Mouse (Mus musculus): Measurements from ENCODE around the gene 4930435E12Rik. TPM values are rescaled to one million over a fixed set of nuclear protein-coding genes. Genes with fewer than 3 reads are reported as not detected.
A peak's percentile ranks its signal among the peaks of the same experiment; 100 is the strongest.
"Not testable (repeated sequence)": the region's sequence is repeated elsewhere in the genome, so short reads cannot be mapped to it uniquely, and the experiment has no call there.

Gene 4930435E12Rik
- not detected in 2 replicates for total RNA-seq (2021)
- long read RNA-seq, experiment 1, result 0 reads
- long read RNA-seq, experiment 2, result 0 reads

DNA sequence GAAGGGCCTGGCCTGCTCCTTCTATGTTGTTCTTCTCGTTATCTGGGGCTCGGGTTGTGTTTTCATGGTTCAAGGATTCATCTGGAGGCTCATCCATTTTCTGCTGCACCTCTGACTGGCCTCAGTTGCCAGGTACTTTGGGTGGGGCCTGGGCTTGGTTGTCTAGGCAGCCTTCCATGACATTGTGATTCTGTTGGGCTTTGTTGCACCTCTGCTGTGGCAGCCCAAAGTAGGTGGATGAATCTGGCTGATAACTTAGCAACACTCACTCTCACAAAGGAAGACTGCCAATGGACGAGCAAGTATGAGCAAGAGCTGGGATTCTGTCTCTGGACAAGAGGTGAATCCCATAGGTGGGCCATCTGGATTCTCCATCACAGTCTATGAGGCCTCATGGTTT is at the start of gene 4930435E12Rik:
Gene 4930435E12Rik, minus strand, starts transcription at position 101 of the 400 bp plus-strand sequence.
- no peak for DNase-seq

DNA sequence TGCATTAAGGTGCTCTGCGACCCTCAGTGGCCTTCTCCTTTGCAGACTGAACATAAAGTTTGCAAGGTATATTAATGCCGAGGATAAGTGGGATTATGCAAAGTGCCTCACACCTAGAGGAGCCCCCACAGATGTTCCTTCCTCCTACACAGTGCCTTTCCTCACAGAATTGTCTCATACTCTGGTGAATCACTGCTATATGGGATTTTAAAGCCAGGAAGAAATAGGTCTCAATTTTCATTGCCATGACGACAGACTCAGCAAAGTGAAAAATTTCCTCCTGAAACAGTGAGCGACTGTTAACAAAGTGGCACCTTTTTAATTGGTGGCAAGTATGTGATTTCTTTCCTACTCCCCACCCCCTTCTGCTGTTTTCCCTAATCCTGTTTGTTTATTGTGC is 45.9 kb upstream of the 4930435E12Rik start:
- DNase-seq, result no peak

GRCm38 (mm10) chr16:38873231-38873630 is 44.7 kb upstream of the 4930435E12Rik start:
- DNase-seq, result no peak

GRCm38 (mm10) chr16:38864358-38864757 is 35.8 kb upstream of the 4930435E12Rik start:
- DNase-seq, result no peak

DNA sequence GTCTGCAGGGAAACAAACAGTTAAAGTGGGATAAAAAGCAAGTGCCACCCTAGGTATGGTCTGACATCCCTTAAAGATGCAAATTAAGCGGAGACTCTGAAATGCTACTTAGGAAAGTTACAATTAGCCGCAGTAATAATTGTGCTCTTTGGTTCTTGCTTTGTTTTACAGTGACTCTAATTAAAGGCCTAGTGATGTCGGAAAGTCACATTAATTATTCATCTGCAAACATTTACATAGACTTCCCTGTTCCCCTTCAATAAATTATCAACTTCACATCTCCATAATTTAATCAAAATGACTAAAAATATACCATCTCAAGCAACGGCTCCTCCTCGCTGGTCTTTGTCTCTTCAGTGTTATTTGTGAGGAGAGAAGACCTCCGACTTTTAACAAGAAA is 32.0 kb upstream of the 4930435E12Rik start:
- no peak for DNase-seq

DNA sequence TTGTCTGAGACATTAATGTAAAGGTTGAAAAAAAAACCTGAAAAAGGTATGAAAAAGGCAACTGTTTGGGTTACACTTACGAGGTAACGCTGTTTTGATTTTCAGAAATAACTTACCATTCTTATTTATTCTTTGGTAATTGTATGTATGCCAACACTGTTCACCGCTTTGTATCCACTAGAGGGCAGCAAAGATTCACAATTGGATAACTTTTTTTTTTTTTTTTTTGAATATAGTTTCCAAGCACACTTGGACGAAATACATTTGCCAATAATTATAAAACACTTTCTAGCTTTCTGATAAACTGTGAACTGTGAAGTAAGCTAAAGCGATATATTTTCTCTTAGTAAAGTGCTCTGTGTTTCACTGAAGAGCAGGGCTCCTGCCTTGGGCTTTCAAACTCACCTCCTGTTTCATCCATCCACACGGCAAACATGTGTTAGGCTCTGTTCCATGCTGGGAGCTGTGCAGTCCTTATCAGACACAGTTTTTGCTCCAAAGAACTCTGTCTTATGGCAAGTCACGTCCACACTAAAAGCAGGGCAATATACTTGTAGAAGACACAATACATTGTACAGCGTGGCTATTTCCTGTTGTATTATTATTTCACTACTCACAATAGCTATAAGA is 29.7 kb upstream of the 4930435E12Rik start:
- DNase-seq, result peak; percentile 18

DNA sequence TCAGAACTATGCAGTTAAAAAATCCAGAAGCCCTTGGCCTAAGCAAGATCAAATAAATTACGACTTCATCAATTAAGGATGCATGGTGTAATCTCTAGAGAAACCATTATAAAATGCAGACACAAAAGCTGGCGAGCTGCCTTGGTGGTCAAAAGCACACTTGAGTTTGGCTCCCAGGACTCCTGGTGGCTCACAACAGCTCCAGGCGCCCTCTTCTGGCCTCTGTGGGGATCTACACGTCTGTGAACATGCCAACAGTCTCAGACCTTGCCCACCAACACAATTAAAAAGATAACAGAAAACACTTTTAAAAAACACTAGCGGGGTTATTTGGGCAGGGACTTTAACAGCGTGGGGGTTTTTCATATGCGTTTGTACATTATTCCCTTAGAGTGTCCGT is 16.0 kb downstream of the 4930435E12Rik start:
- DNase-seq, result peak; percentile 84

- no peak for DNase-seq
These were observed 18.4 kb downstream of the 4930435E12Rik start for GRCm38 (mm10) chr16:38810196-38810595.

DNA sequence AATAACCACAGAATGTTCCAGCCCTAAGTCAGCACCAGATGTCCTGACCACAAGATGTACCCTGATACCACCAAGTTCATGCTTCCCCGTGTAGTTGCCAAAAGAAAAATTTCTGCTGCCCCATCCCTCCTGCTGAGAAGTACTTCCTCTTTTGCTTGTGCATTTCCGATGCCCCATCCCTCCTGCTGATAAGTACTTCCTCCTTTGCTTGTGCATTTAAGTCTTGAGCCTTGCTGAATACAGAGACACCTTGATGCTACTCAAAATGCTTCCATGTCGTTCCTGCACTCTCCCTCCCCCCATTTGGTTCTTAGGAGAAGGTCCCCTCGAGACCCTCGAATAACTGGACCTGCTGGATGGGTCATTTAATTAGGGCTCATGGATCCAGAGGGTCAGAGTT is 20.8 kb downstream of the 4930435E12Rik start:
- not testable (repeated sequence) for DNase-seq

DNA sequence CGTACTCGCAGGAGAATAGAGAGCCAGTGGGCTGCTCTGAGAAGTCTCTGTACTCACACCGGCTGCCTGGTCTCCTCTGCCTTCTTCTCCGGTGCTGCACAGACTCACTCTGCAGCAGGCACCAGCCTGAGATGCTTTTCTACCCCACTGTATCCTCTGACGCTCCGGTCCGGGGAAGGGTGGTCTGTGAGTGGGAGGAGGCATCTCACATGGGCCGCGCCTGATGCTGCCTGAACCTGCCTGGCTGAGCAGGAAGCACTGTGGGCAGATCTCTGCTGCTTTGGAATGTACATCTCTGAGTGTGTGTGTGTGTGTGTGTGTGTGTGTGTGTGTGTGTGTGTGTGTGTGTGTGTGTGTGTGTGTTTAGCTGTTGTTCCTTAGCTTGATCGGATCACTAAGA is 28.5 kb downstream of the 4930435E12Rik start, which contains the start of gene Upk1b:
Gene Upk1b, minus strand, starts transcription at position 238 of the 400 bp plus-strand sequence.
- no peak for DNase-seq

DNA sequence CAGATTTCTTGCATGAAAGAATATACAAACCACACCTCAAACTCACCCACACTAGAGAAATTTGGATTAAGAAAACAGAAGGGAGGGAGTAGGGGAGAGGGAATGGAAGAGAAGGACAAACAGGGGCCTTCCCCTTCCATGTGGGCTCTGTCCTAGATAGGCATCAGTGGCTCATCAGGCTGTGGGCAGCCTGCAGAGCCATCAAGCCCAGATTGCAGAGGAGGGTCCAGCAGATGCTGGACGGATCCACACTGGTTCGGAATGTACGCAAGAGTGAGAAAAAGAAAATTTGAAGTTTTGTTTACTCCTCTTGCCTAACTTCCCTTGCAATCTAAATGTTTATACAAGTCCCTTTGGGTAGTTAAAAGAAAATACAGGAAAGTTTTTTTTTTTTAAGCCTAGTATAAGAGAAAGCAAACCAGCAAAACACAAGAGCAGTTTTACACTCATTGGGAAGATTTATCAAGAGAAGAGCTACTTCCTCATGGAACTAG is 29.5 kb downstream of the 4930435E12Rik start:
- no peak for DNase-seq

- no peak for DNase-seq
These were observed 35.4 kb downstream of the 4930435E12Rik start for GRCm38 (mm10) chr16:38793120-38793519.

- no peak for DNase-seq
These were observed 38.6 kb downstream of the 4930435E12Rik start for GRCm38 (mm10) chr16:38789966-38790365.

DNA sequence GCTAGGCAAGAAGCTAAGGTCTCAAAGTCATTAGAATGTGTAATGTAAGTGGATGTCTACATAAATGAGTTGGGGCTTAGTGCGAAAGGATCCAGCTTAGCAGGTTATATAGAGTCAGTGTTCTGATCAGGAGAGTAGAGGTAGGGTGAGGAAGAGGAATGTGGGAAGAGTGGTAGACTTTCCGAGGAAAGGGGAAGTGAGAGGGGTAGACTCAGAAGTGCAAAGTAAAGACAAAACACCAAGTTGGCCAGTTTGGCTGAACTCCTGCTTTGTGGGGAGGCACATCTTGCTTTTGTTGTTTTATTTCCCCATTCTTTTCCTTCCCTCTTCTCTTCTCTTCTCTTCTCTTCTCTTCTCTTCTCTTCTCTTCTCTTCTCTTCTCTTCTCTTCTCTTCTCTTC is 39.5 kb downstream of the 4930435E12Rik start:
- no peak for DNase-seq

- DNase-seq, result no peak
These were observed 43.2 kb downstream of the 4930435E12Rik start for GRCm38 (mm10) chr16:38785301-38785700.

DNA sequence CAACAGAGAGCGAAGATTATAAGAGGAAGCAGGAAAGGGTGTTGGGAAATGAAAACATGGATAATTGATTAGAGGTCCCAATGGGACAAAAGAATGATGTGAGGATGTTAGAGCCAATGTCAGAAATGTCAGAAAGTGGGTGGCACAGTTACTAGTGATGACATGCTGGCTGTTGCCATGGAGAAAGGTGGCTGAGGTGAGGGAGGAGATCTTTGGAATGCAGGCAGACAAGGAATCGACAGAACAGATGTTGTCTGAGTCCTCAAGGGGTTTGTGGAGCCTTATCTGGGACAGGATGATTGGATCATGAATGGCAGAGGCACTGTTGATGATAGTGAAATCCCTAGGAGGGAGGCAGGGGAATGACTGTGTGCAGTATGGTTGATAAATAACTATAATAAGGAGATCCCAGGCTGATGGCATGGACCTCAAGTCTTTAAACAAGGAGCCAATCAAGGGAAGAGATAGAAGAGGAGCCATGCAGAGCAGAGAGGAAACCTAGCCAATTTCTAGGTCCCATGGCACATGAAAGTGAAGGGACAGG is 46.0 kb downstream of the 4930435E12Rik start:
- no peak for DNase-seq

- DNase-seq, result no peak
These were observed 46.6 kb downstream of the 4930435E12Rik start for GRCm38 (mm10) chr16:38781946-38782345.

GRCm38 (mm10) chr16:38780960-38781572 is 47.5 kb downstream of the 4930435E12Rik start:
- DNase-seq, result no peak

DNA sequence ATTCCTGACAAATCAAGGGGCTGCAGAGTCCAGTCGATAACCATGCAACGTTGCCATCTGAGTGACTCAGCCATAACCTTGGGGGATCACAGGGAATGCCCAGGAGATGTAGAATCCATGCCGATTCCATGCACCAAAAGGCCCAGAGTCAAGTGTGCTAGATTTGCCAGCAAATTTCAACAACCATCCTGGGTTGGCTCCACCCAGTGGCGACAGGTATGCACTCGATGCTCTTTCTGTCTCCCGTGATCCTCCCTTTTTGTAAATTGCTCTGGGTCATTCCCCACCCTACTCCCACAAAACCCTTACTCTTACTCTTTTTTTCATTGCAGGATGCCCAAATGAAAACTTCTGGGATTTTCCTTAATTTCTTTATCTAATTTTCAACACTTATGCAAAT is 52.2 kb downstream of the 4930435E12Rik start:
- DNase-seq, result no peak

- DNase-seq, result no peak
These were observed 53.4 kb downstream of the 4930435E12Rik start for GRCm38 (mm10) chr16:38774964-38775746.

- no peak for DNase-seq
These were observed 55.5 kb downstream of the 4930435E12Rik start for GRCm38 (mm10) chr16:38772906-38773496.

GRCm38 (mm10) chr16:38771145-38771544 is 57.4 kb downstream of the 4930435E12Rik start:
- DNase-seq, result no peak

Measured in adrenal gland, postnatal 14 days (tissue).